Mouse (Mus musculus): ENCODE results near the gene Pdcd4. TPM values are rescaled to one million over a fixed set of nuclear protein-coding genes. Genes with fewer than 3 reads are reported as not detected.
A peak's percentile ranks its signal among the peaks of the same experiment; 100 is the strongest.

Pdcd4 gene
- total and polyA plus RNA-seq, 2 experiments from 2014 or later: 4.2 to 28.6 TPM

DNA sequence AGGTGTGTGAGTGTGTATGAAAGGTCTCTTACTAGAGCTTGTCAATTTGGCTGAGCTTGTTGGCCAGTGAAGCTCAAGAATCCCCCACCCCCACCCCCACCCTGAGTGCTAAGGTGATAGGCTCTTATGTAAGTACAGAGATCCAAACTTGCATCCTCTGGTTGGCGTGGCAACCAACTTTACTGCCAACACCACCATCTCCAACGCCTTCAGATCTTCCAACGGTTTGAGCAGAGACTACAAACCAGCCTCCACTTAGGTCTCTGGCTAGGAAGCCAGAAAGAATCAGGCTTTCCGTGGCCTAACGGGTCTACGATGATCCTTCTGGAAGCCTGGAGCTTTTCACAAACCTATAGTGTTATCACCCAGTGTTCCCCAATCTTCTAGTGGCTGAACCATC is 23.9 kb upstream of the Pdcd4 start:
- no peak overlapping the region for H3K4me3 ChIP-seq (ENCODE audit: low read depth, low read length)
- DNase-seq (ENCODE audit: low spot score) (no peak), ATAC-seq (ENCODE audit: insufficient read depth, low read depth) (no peak)
- peaks cover 26% of the 10 kb centered on the region for H3K36me3 ChIP-seq (replicated peaks; ENCODE audit: control insufficient read depth, insufficient read depth, low read length)
- no peak overlapping the region for H3K4me2 ChIP-seq (ENCODE audit: low read depth, low read length)
- no peaks in the 10 kb centered on the region for H3K9me3 ChIP-seq (replicated peaks; ENCODE audit: control insufficient read depth, low read length)
- no peaks in the 10 kb centered on the region for H3K27me3 ChIP-seq (ENCODE audit: control insufficient read depth, insufficient read depth, low read length)
- H3K27ac ChIP-seq (ENCODE audit: low read depth): no peak overlapping the region
- WGBS: 90% methylated on average over 6 of the region's 6 CpGs
- TF ChIP-seq EP300 (IDR thresholded peaks at IDR 0.05; ENCODE audit: low read depth) (no peak), CTCF (IDR thresholded peaks at IDR 0.05; ENCODE audit: low read depth) (no peak)
- no peak overlapping the region for H3K9ac ChIP-seq (replicated peaks; ENCODE audit: low read depth, low read length)
- no peaks in the 10 kb centered on the region for H3K4me1 ChIP-seq (ENCODE audit: control insufficient read depth, insufficient read depth)

DNA sequence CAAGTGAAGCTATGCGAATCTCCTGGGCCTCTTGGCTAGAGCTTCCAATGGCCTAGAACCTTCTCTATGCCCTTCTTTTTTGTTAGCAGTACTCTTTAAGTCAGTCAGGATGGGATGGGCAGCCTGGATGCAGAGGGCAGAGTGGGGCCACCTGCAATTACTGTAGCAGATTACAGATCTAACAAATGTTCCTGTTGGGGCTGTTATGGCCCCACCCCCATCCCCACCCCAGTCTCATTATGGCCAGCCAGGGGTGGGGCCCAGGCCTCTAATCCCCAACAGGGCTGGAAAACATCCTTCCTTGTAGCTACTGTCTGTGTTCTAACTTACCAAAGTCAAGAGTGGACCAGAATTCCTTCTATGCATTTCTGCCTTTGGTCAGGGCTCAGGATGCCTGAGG is 23.2 kb upstream of the Pdcd4 start:
- H3K9ac ChIP-seq (replicated peaks; ENCODE audit: low read depth, low read length): no peak overlapping the region
- H3K4me2 ChIP-seq (ENCODE audit: low read depth, low read length): no peak overlapping the region
- 96% methylated on average over 1 of the region's 1 CpGs for WGBS

DNA sequence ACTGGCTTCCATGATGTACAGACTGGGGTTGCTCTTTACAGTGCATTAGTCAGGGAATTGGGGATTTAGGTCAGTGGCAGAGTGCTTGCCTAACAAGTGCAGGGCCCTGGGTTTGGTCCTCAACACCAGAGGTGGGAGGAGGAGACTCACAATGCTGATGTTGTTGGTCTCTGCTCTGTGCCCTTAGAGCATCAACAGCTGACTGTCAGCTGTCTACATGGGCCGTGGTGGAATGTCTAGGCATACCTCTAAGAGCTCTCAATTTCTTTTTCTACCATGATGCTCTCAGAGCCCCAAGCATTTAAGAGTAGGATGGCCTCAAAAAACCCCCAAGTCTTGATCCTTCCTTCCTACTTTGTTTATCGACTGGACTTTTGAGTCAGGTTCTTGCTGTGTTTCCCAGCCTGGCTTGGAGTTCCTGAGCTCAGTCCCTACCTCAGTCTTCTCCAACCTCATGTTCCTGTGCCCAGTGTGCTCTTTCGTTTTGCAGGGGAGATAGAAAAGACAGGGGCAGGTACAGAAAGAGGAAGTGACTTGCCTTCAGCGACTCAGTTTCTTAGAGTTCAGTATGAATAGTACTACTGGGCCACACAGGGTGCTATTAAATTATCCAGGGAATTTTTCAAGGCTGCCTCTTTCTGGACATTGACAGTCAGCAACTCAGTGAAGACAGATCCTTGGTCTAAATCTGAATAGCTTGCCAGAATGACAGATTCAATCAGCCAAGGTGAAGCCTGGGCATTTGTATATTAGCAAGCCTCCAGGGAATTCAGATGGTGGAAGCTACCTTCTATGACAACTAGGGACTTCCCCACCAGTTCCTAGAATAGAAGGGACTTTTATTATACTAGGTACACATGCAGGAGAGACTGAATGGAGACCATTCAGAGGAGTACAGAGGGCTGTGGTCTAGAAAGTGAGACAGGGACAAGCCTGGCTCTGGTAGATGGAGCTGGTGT is 22.3 kb upstream of the Pdcd4 start:
- Histone ChIP-seq H3K9ac (replicated peaks; ENCODE audit: low read depth, low read length) (no peak overlapping the region), H3K36me3 (replicated peaks; ENCODE audit: control insufficient read depth, insufficient read depth, low read length) (peaks cover 10% of the 10 kb centered on the region), H3K9me3 (replicated peaks; ENCODE audit: control insufficient read depth, low read length) (no peaks in the 10 kb centered on the region), H3K27me3 (ENCODE audit: control insufficient read depth, insufficient read depth, low read length) (no peaks in the 10 kb centered on the region), H3K27ac (ENCODE audit: low read depth) (0 out of 2 replicates have a peak overlapping the region, but pooled peaks have one; percentile 3), H3K4me1 (ENCODE audit: control insufficient read depth, insufficient read depth) (no peaks in the 10 kb centered on the region; the same call in 1 of the 2 replicates), H3K4me2 (ENCODE audit: low read depth, low read length) (no peak overlapping the region), H3K4me3 (ENCODE audit: low read depth, low read length) (no peak overlapping the region)
- DNase-seq (ENCODE audit: low spot score) (no peak), ATAC-seq (ENCODE audit: insufficient read depth, low read depth) (no peak)
- 68% methylated on average over 4 of the region's 4 CpGs for WGBS
- no peak for TF ChIP-seq CTCF (IDR thresholded peaks at IDR 0.05; ENCODE audit: low read depth)
- no peak for TF ChIP-seq EP300 (IDR thresholded peaks at IDR 0.05; ENCODE audit: low read depth)

More for the DNA sequence above, 23.2 kb upstream of the Pdcd4 start:
- TF ChIP-seq CTCF (IDR thresholded peaks at IDR 0.05; ENCODE audit: low read depth) (no peak), EP300 (IDR thresholded peaks at IDR 0.05; ENCODE audit: low read depth) (no peak)
- no peaks in the 10 kb centered on the region for H3K9me3 ChIP-seq (replicated peaks; ENCODE audit: control insufficient read depth, low read length)
- DNase-seq (ENCODE audit: low spot score) (no peak), ATAC-seq (ENCODE audit: insufficient read depth, low read depth) (no peak)
- no peaks in the 10 kb centered on the region for H3K4me1 ChIP-seq (ENCODE audit: control insufficient read depth, insufficient read depth)
- H3K4me3 ChIP-seq (ENCODE audit: low read depth, low read length): no peak overlapping the region
- no peaks in the 10 kb centered on the region for H3K27me3 ChIP-seq (ENCODE audit: control insufficient read depth, insufficient read depth, low read length)
- peaks cover 19% of the 10 kb centered on the region for H3K36me3 ChIP-seq (replicated peaks; ENCODE audit: control insufficient read depth, insufficient read depth, low read length)
- 0 out of 2 replicates have a peak overlapping the region, but pooled peaks have one; percentile 3 for H3K27ac ChIP-seq (ENCODE audit: low read depth)

DNA sequence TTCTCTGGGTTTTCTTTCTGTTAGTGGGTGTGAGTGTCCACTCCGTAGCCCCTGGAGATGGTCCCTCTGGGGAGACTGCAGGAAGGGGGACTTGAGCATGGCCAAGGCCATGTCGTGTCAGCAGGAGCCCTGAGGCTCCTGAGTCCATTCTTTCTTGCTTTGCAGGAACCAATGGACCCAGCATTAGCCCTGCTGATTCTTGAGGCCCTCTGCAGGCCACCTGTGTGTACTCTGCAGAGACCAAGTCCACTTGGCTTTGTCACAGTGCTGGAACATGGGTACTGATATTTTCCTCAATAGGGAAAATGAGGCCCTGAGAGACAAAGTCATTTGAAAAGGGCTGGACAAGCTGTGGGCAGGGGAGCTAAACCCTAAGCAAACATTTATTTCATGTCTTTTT is 21.5 kb upstream of the Pdcd4 start:
- ATAC-seq (ENCODE audit: insufficient read depth, low read depth): no peak
- Histone ChIP-seq H3K4me1 (ENCODE audit: control insufficient read depth, insufficient read depth) (no peaks in the 10 kb centered on the region; the same call in 1 of the 2 replicates), H3K9ac (replicated peaks; ENCODE audit: low read depth, low read length) (no peak overlapping the region), H3K36me3 (replicated peaks; ENCODE audit: control insufficient read depth, insufficient read depth, low read length) (0 out of 2 replicates have a peak, but pooled peaks cover 3% of the 10 kb centered on the region), H3K27ac (ENCODE audit: low read depth) (no peak overlapping the region), H3K4me2 (ENCODE audit: low read depth, low read length) (no peak overlapping the region), H3K4me3 (ENCODE audit: low read depth, low read length) (no peak overlapping the region), H3K9me3 (replicated peaks; ENCODE audit: control insufficient read depth, low read length) (no peaks in the 10 kb centered on the region), H3K27me3 (ENCODE audit: control insufficient read depth, insufficient read depth, low read length) (no peaks in the 10 kb centered on the region)
- DNase-seq (ENCODE audit: low spot score): no peak
- TF ChIP-seq EP300 (IDR thresholded peaks at IDR 0.05; ENCODE audit: low read depth): no peak
- TF ChIP-seq CTCF (IDR thresholded peaks at IDR 0.05; ENCODE audit: low read depth): no peak
- WGBS: 56% methylated on average over 2 of the region's 2 CpGs

DNA sequence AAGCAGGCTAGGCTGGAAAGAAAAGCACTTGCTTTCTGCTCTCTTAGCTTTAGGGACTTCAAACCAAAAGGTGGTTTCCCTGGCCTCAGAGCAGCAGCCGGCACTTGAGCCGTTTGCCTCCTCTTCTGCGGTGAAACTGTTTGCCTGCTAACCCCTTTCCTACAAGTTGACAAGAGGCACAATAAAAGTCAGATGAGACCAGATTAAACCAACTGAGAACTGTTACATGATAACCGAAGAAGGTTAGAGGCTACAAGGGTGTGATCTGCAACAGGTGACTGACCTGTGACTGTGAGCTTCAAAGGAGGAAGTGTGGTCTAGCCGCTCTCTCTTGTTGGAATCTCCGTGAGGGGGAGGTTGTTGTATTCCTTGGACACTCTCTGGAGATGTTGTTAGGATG is 20.5 kb upstream of the Pdcd4 start:
- WGBS: 79% methylated on average over 6 of the region's 6 CpGs
- no peak for DNase-seq (ENCODE audit: low spot score)

More for the DNA sequence above, 20.5 kb upstream of the Pdcd4 start:
- Histone ChIP-seq H3K27me3 (ENCODE audit: control insufficient read depth, insufficient read depth, low read length) (no peaks in the 10 kb centered on the region), H3K9me3 (replicated peaks; ENCODE audit: control insufficient read depth, low read length) (no peaks in the 10 kb centered on the region), H3K4me1 (ENCODE audit: control insufficient read depth, insufficient read depth) (no peaks in the 10 kb centered on the region; the same call in 1 of the 2 replicates), H3K36me3 (replicated peaks; ENCODE audit: control insufficient read depth, insufficient read depth, low read length) (no peaks in the 10 kb centered on the region), H3K27ac (ENCODE audit: low read depth) (no peak overlapping the region), H3K4me3 (ENCODE audit: low read depth, low read length) (no peak overlapping the region), H3K4me2 (ENCODE audit: low read depth, low read length) (no peak overlapping the region), H3K9ac (replicated peaks; ENCODE audit: low read depth, low read length) (no peak overlapping the region)
- no peak for TF ChIP-seq EP300 (IDR thresholded peaks at IDR 0.05; ENCODE audit: low read depth)
- TF ChIP-seq CTCF (IDR thresholded peaks at IDR 0.05; ENCODE audit: low read depth): no peak
- no peak for ATAC-seq (ENCODE audit: insufficient read depth, low read depth)
